Mouse (Mus musculus) forebrain, embryonic 16.5 days (tissue): Measurements from ENCODE around the gene Hip1. TPM values are rescaled to one million over a fixed set of nuclear protein-coding genes. Genes with fewer than 3 reads are reported as not detected.
"Not testable (repeated sequence)": the region's sequence is repeated elsewhere in the genome, so short reads cannot be mapped to it uniquely, and the experiment has no call there.

Experiments used
- ATAC-seq: fragments of 200-750 bp; cut with Nextera tagmentation; 2 replicates; pipeline ENCODE4 v1.8.0; 2017; ENCODE audit warnings: mild to moderate bottlenecking, moderate library complexity
- H3K27ac ChIP-seq: fragments of 300-500 bp; sonication (generic); 2 replicates; pipeline ENCODE4 v1.5.1; 2014; ENCODE audit warnings: low read length, control low read depth
- H3K27me3 ChIP-seq: fragments of 300-500 bp; sonication (generic); replicated peaks from 2 replicates; pipeline ENCODE4 v1.6.1; 2014; ENCODE audit warnings: low read length; ENCODE audit not compliant: control insufficient read depth, insufficient read depth
- H3K36me3 ChIP-seq: fragments of 300-500 bp; sonication (generic); 2 replicates; pipeline ENCODE4 v1.6.1; 2014; ENCODE audit not compliant: control insufficient read depth, insufficient read depth
- H3K4me1 ChIP-seq: fragments of 300-500 bp; sonication (generic); replicated peaks from 2 replicates; pipeline ENCODE4 v1.6.1; 2014; ENCODE audit warnings: low read length; ENCODE audit not compliant: control insufficient read depth, insufficient read depth
- H3K4me2 ChIP-seq: fragments of 300-500 bp; sonication (generic); 2 replicates; pipeline ENCODE4 v1.6.1; 2014; ENCODE audit warnings: mild to moderate bottlenecking, low read length, control low read depth
- H3K4me3 ChIP-seq: fragments of 300-500 bp; sonication (generic); replicated peaks from 2 replicates; pipeline ENCODE4 v1.5.1; 2014; ENCODE audit warnings: mild to moderate bottlenecking, low read length, control low read depth
- H3K9ac ChIP-seq: fragments of 300-500 bp; sonication (generic); replicated peaks from 2 replicates; pipeline ENCODE4 v1.6.1; 2014; ENCODE audit warnings: low read depth, low read length, control low read depth
- H3K9me3 ChIP-seq: fragments of 300-500 bp; sonication (generic); 2 replicates; pipeline ENCODE4 v1.6.1; 2016; ENCODE audit warnings: low read length; ENCODE audit not compliant: control insufficient read depth
- WGBS: fragments of 180-500 bp; shearing (Covaris S2); extraction: QIAGEN DNeasy Blood & Tissue Kit; methylation state at CpG from one replicate; pipeline ENCODE4 v1.1.7; 2014; 5-methylcytosine and 5-hydroxymethylcytosine counted together
- polyA plus RNA-seq: library from polyadenylated mRNA; unstranded; fragments of >200 nt; fragmentation: Nextera tagmentation; extraction: Ambion mirVana; gene quantifications from 2 replicates; pipeline ENCODE4 v1.2.1, GENCODE M21; 2015

Hip1 gene
- polyA plus RNA-seq, 1 experiment from 2014 or later: 32.5 TPM

DNA sequence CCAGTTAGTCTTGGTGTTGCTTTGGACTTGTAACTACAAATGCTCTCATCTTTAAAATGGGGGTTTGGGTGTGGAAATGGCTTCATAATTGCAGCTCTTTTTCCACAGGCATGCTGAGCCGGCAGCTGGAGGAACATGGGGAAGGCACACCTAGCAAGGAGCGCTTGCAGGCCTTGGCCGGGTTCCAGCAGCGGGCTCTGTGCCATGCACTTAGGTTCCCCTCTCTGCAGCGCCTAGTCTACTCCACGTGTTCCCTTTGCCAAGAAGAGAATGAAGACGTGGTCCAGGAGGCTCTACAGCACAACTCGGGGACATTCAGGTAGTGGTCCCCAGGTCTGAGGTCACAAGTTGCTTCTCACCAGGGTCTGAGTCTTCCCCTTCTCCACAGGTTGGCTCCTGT is 169.8 kb downstream of the Hip1 start:
- no peak for ATAC-seq
- no peaks in the 10 kb centered on the region for H3K9me3 ChIP-seq
- WGBS: 45% methylated on average over 8 of the region's 8 CpGs
- no peak overlapping the region for H3K9ac ChIP-seq
- peaks cover 38% of the 10 kb centered on the region for H3K36me3 ChIP-seq
- H3K4me1 ChIP-seq: peaks cover 9% of the 10 kb centered on the region
- no peaks in the 10 kb centered on the region for H3K27me3 ChIP-seq
- H3K4me3 ChIP-seq: no peak overlapping the region
- H3K27ac ChIP-seq: no peak overlapping the region
- H3K4me2 ChIP-seq: no peak overlapping the region

GRCm38 (mm10) chr5:135373601-135374000 is 171.3 kb downstream of the Hip1 start:
- Histone ChIP-seq H3K36me3 (peaks cover 36% of the 10 kb centered on the region), H3K27me3 (no peaks in the 10 kb centered on the region), H3K9me3 (no peaks in the 10 kb centered on the region), H3K4me3 (no peak overlapping the region), H3K27ac (no peak overlapping the region), H3K9ac (no peak overlapping the region), H3K4me2 (no peak overlapping the region), H3K4me1 (peaks cover 14% of the 10 kb centered on the region)
- ATAC-seq: no peak
- WGBS: 95% methylated on average over 5 of the region's 5 CpGs

DNA sequence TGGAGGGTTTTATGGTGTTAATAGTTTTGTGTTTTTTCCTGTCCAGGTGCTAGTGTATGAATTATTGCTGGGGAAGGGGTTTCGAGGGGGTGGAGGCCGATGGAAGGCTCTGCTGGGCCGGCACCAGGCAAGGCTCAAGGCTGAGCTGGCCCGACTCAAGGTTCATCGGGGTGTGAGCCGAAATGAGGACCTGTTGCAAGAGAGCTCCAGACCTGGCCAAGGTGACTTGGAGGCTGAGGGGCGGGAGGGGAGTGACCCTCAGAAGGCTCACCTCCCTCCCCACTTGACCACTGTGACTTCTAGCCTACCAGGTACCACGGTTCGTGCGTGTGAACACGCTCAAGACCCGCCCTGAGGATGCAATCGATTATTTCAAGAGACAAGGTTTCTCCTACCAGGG is 173.7 kb downstream of the Hip1 start:
- Histone ChIP-seq H3K9me3 (no peaks in the 10 kb centered on the region), H3K4me1 (peaks cover 14% of the 10 kb centered on the region), H3K4me2 (no peak overlapping the region), H3K4me3 (no peak overlapping the region), H3K27ac (no peak overlapping the region), H3K36me3 (peaks cover 24% of the 10 kb centered on the region), H3K9ac (no peak overlapping the region), H3K27me3 (no peaks in the 10 kb centered on the region)
- no peak for ATAC-seq
- WGBS: 94% methylated on average over 13 of the region's 13 CpGs

DNA sequence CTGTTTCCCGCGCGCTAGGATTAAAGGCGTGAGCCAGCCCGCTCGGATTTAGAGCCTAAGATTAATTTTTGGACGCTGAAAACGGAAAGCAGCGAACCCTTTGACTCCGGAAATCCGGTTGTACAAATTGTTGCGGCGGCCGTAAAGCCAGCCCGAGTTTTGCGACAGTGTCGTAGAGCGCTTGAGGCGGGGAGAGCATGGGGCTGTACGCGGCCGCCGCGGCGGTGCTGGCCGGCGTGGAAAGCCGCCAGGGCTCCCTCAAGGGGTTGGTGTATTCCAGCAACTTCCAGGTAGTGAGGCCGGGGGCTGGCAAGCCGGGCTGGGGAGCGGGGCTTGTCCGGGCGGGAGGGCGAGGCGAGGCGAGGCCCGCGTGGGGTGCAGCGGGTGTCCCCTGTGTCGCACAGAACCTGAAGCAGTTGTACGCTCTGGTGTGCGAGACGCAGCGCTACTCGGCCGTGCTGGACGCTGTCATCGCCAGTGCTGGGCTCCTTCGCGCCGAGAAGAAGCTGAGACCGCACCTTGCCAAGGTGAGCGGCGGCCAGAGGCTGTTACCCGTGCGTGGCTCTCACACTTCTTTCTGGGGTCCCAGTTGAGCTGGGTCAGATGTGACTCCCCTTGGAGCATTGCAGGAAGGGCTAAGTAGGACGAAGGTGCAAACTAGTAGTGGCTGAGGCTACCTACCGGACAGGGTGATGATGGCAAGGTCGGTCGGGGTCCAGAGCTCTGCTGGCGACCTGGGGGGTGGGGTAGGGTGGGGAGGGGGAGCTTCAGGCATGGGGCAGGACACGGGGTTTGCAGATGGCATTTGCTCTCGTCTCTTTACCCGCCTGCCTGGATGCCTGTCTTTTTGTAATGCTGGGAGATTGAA is 174.9 kb downstream of the Hip1 start, which contains the start of gene Nsun5:
Nsun5 (plus strand) TSS at position 167 of the 868 bp plus-strand sequence.
- Histone ChIP-seq H3K4me3 (peak within 1 kb of the TSS; percentile 74), H3K27me3 (no peaks in the 10 kb centered on the region), H3K36me3 (peaks cover 24% of the 10 kb centered on the region), H3K4me1 (peaks cover 14% of the 10 kb centered on the region), H3K9me3 (no peaks in the 10 kb centered on the region), H3K9ac (peak within 1 kb of the TSS; percentile 79), H3K27ac (peak within 1 kb of the TSS; percentile 78), H3K4me2 (peak within 1 kb of the TSS; percentile 82)
- ATAC-seq: peak; percentile 77
- WGBS: under 1% methylated on average over 62 of the region's 64 CpGs

DNA sequence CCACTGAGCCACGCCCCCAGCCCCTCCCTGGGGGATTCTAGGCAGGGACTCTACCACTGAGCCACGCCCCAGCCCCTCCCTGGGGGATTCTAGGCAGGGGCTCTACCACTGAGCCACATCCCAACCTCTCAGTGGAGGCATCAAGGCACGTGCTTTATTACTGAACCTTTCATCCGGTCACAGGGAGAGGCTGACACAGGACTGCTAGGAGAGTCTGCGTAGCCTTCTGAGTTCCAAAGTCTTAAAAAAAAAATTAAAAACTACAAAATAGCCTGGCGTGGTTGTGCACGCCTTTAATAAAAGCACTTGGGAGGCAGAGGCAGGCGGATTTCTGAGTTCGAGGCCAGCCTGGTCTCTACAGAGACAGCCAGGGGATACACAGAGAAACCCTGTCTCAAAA is 175.7 kb downstream of the Hip1 start:
- peaks cover 20% of the 10 kb centered on the region for H3K36me3 ChIP-seq
- peak overlapping the region; percentile 82 for H3K4me2 ChIP-seq
- H3K9me3 ChIP-seq, H3K27ac ChIP-seq, H3K27me3 ChIP-seq: not testable (repeated sequence)
- peak; percentile 37; the same call in 1 of the 2 replicates for ATAC-seq
- WGBS: 58% methylated on average over 9 of the region's 9 CpGs
- peak overlapping the region; percentile 79 for H3K9ac ChIP-seq
- peaks cover 14% of the 10 kb centered on the region for H3K4me1 ChIP-seq
- peak overlapping the region; percentile 74 for H3K4me3 ChIP-seq

GRCm38 (mm10) chr5:135368312-135368711 is 176.6 kb downstream of the Hip1 start:
- WGBS: 82% methylated on average over 6 of the region's 6 CpGs
- Histone ChIP-seq H3K4me3 (no peak overlapping the region), H3K36me3 (peaks cover 13% of the 10 kb centered on the region), H3K27me3 (no peaks in the 10 kb centered on the region), H3K9ac (no peak overlapping the region), H3K9me3 (no peaks in the 10 kb centered on the region), H3K4me1 (peaks cover 14% of the 10 kb centered on the region), H3K27ac (no peak overlapping the region), H3K4me2 (no peak overlapping the region)
- no peak for ATAC-seq

DNA sequence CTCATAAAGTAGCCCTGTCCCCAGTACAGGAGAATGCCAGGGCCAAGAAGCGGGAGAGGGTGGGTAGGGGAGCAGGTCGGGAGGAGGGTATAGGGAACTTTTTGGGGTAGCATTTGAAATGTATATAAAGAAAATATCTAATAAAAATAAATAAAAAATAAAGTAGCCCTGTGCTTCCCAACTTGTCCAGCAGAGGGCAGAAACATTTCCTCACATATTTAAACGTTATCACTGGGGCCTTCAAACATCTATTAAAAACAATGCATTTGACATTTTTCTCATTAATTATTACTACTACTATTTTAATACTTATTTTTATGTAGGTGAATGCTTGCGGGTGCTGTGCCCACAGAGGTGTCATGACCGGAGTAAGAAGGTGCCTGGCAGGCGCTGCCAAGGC is 177.1 kb downstream of the Hip1 start:
- Histone ChIP-seq H3K4me3 (no peak overlapping the region), H3K4me2 (no peak overlapping the region), H3K9ac (no peak overlapping the region), H3K4me1 (peaks cover 14% of the 10 kb centered on the region), H3K27ac (no peak overlapping the region), H3K9me3 (no peaks in the 10 kb centered on the region), H3K36me3 (peaks cover 9% of the 10 kb centered on the region), H3K27me3 (no peaks in the 10 kb centered on the region)
- 59% methylated on average over 6 of the region's 6 CpGs for WGBS
- ATAC-seq: no peak

- Histone ChIP-seq H3K36me3 (no peaks in the 10 kb centered on the region), H3K9me3 (no peaks in the 10 kb centered on the region), H3K4me2 (no peak overlapping the region), H3K27me3 (no peaks in the 10 kb centered on the region), H3K27ac (no peak overlapping the region), H3K4me3 (no peak overlapping the region), H3K4me1 (no peaks in the 10 kb centered on the region), H3K9ac (no peak overlapping the region)
- WGBS: 26% methylated on average over 12 of the region's 12 CpGs
- no peak for ATAC-seq
These were observed 181.4 kb downstream of the Hip1 start for GRCm38 (mm10) chr5:135363540-135363939.

GRCm38 (mm10) chr5:135362572-135362971 is 182.3 kb downstream of the Hip1 start:
- Histone ChIP-seq H3K4me2 (no peak overlapping the region), H3K27me3 (no peaks in the 10 kb centered on the region), H3K36me3 (no peaks in the 10 kb centered on the region), H3K4me3 (no peak overlapping the region), H3K4me1 (no peaks in the 10 kb centered on the region), H3K9me3 (0 out of 2 replicates have a peak, but pooled peaks cover 2% of the 10 kb centered on the region), H3K9ac (no peak overlapping the region), H3K27ac (no peak overlapping the region)
- 83% methylated on average over 3 of the region's 3 CpGs for WGBS
- no peak for ATAC-seq
